Mouse (Mus musculus) c-Kit-positive CD71-negative TER-119-negative erythroid progenitor cells, embryonic 14.5 days (primary cell): ENCODE measurements around the gene Celf2.

Source experiments
- DNase-seq: peaks from one replicate; pipeline ENCODE4 v3.0.0-alpha.2; 2013; ENCODE audit warnings: low read depth

The Celf2 gene

GRCm38 (mm10) chr2:7080794-7081783, 428.3 kb downstream of the Celf2 start:
- no peak for DNase-seq

DNA sequence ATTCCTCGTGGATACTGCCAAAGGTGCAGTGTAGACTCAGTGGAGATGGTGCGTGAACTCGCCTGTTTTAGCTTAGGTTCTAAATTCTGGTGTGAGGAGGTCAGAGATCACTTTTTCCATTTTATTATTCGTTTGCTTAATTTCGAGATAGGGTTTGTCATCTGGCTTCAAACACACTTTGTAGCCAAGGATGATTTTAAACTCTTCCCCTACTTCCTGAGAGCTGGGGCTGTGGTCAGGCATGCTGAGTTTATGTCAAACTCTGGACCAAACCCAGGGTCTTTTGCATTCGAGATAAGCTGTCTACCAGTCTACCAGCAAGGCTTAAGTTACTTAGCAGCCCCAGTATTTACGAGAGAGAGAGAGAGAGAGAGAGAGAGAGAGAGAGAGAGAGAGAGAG, 429.3 kb downstream of the Celf2 start:
- DNase-seq: no peak

- no peak for DNase-seq
Observed at GRCm38 (mm10) chr2:7079390-7079789, 430.0 kb downstream of the Celf2 start.

GRCm38 (mm10) chr2:7073730-7074129, 435.6 kb downstream of the Celf2 start:
- DNase-seq: no peak

DNA sequence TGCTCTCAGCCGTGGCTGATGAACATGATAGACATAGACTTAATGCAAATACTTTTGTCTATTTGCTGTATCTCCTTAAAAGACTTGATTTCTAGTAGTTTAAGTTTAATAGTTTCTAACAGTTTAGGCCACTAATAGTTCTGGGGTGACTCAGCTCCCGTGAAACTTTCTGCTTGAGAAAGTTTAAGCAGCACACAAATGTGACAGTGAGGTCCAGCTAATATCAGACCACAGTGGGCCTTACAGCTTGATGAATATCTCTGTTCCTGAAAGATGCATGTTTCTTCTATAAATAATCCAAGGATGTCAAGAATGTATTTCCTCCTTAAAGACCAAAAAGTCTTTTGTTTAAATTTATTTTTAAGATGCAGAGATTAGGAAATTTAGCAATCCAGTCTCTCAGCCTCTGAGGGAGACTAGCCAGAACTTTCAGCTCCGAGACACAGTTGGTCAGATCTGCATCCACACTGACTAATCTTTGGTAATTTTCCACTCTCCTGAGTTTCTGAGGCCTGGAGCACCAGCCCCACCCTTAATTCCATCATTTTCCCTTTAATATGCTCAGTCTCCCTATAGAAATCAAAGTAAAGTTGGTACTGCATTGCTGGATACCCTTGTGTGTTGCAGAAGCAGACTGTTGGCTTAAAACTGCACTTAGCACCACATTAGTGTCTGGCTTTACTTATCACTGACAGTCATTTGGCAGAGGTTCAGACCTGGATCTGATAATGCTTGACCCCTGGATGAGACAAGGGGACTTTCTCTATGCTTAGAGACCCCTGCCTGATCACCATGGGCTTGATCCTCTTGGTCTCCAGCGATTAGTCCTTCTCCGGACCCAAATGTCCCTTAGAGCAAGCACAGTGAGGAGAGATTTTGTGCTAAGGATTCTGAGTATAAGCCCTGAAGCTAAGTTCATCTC, 436.8 kb downstream of the Celf2 start:
- no peak for DNase-seq

GRCm38 (mm10) chr2:7069458-7069857, 439.9 kb downstream of the Celf2 start:
- no peak for DNase-seq

DNA sequence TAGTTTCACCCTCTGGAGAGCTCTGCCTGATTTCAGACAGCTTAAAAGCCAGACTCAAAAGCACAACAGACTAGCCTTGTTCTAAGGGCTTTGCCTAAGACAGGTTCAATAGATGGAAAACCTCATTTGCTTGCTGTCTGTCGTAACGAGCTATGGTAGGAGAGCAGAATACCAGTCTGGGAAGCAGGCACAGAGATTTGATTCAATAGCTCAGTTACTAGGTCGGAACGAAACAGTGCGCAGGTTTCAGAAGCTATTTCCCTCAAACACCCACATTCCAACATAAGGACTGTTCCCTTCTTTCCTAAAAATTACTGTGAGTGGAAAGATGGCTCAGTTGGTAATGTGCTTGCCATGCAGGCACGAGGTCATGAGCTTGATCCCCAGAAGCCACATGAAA, 441.1 kb downstream of the Celf2 start:
- no peak for DNase-seq

DNA sequence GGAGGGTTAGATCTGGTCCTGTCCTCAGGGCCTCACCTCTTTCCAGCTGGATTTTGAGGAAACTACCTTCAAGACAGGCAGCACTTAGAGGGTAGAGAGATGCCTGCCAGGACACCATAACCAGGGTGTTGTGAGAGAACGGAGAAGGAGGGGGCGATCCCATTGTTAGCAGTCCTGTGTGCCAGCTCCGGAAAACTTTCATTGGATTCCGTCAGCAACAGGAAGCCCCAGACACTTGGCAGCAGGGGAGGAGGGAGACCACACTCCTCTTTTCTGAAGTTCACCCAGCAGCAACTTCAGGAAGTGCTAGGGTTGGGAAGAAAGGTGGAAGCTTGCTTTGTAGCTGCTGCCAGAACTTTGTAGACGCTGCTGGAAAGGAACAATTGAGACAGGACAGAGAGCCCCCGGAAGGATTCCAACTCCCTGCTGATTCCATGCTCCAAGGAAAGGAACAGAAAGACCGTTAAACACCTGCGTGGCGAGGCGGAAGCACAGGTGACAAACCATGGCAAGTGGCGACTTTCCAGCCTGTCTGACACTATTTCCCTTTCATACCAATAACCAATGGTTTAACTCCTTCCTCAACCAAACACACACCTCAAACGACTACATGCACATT, 445.7 kb downstream of the Celf2 start:
- DNase-seq: no peak

GRCm38 (mm10) chr2:7060490-7061105, 448.8 kb downstream of the Celf2 start:
- DNase-seq: no peak

- no peak for DNase-seq
Observed at GRCm38 (mm10) chr2:7056401-7056800, 453.0 kb downstream of the Celf2 start.

DNA sequence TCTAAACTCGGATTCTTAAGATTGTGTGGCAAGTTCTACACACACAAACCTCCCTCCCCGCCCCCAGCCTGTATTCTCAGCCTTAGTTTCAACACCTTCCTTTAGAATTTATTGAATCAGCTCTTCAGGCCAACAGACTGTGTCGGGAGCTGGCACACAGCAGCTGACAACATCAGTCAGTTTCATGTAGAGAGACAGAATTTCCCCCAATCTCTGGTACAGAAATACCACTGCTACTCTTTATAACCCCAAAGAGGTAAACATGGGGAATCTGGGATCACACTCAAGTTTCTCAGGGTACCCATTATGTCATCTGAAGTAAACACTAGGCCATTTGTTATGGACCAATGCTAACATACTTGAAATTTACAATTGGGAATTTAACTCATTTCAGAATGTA, 453.4 kb downstream of the Celf2 start:
- no peak for DNase-seq

- no peak for DNase-seq
Observed at GRCm38 (mm10) chr2:7051090-7051489, 458.3 kb downstream of the Celf2 start.

DNA sequence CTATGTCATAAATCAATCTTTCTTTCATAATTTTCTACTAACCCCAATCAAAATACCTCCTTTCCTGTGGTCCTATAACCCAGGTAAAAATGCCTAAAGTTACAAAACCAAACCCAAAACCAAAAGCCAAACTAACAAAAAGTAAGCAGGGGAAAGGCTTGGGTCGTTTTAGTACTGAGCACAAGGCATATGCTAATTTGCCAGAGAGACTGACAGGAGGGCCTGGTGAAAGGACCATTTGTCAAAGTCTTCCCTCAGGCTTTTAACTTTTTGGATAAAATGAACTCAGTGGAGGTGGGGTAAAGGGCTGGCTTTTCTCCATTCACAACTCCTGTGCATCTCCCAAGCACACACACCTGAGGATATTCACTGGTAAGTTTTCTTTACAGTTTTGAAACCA, 463.2 kb downstream of the Celf2 start:
- no peak for DNase-seq

DNA sequence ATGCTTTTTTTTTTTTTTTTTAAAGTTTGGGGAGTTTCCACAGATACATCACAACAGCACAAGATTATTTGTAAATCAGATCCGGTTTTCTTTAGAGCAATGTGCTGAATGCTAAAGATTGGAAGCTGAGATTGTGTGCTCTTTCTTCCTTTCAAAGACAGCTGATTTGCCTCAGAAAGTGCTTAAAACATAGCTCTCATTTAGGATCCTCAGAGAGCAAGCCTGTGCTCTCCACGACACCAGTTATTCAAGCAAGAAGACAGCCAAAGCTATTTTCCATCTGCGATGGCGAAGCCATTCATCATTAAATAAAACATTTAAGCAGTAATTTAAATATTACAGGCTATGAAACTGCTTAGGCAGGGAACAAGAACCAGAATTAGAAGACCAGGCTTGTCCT, 463.8 kb downstream of the Celf2 start:
- DNase-seq: no peak

DNA sequence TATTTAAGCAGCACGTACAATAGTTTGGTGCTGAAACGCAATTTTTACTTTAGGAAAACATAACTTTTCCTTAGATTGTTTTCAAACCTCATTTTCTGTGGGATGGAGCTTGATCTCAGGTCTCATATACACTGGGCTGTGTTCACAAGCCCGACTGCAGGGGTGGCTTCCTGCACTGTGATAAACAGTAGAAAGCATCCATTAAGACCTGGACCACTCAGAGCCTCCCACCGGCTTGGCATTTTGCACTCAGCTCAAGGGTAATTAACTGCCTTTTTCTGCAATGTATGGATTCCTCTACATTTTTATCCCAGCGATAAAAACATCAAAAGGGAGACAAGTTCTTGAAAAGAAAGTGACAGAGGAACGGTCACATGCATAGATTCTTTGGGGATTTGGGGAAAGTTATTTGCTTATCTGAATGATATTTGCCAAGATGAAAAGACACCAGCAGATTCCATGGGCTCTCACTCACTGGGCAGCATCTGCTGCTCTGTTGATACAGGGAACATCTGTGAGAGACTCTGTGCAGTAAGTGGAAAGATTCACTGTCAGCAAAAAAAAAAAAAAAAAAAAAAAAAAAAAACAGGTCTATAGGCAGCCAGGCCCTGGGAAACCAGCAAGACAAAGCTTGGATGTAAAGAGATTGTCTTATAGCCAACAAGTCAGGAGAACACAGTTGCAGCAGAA, 465.4 kb downstream of the Celf2 start:
- DNase-seq: no peak

DNA sequence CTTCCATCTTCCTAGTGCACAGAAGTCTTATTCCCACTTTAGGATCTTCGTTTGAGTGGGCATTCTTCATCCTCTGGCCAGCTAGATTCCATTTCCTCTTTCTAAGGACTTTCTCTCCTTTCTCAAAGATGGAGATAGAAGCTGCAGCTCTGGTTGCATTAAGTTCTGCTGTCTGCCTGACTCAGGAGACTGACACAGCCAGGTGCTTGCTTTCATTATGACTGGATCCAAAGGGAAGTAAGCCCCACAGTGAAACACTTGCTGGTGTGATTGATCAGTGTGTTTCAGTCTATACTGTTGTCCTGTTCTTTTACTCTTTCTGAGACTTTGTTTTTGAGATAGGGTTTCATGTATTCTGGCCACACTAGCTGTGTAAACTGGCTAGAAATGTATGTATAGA, 468.4 kb downstream of the Celf2 start:
- DNase-seq: no peak

DNA sequence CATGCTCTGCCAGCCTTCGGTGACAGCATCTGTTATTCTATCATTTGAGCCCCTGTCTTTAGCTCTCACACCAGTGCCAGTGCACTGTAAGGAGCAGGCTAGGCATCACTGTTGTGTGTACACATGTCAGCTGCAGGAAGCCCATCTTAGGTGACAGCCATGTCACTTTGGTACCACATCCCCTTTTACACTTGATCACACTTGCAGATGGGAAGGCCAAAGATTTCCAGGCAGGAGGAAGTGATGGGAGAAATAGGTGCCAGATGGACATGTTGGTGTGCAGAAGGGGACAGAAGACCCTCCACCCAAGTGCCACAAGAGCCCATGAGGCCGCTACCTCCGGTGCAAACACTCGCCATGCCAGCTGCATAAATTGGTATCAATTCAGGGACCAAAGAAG, 470.4 kb downstream of the Celf2 start:
- DNase-seq: no peak

- no peak for DNase-seq
Observed at GRCm38 (mm10) chr2:7031389-7031788, 478.0 kb downstream of the Celf2 start.

GRCm38 (mm10) chr2:7026737-7027136, 482.6 kb downstream of the Celf2 start:
- DNase-seq: no peak

GRCm38 (mm10) chr2:7025594-7025993, 483.8 kb downstream of the Celf2 start:
- DNase-seq: no peak

DNA sequence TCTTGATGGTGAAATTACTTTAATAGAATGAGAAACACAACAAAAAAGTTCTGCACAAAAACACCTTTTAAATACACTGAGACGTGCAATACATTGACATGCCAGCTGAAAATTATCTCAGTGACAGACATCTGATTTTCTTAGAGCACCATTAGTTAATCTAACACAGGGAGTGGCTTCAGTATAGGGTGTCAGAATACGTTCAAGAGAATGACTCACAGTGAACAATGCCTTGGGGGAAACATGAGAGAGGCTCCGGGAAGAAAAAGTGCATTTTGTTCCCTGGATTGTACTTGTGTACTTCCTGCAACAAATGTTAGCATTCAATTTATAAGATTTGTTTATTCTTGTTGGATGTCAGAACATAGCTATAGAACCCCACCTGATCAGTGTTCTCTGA, 487.2 kb downstream of the Celf2 start:
- no peak for DNase-seq
